Mouse (Mus musculus): ENCODE measurements at regions not wholly inside any gene's neighbourhood (a gene's known extent, or its start where the extent isn't known, plus 50 kb on each side); places are given as distances from the start of the nearest gene placed in this dataset.

DNA sequence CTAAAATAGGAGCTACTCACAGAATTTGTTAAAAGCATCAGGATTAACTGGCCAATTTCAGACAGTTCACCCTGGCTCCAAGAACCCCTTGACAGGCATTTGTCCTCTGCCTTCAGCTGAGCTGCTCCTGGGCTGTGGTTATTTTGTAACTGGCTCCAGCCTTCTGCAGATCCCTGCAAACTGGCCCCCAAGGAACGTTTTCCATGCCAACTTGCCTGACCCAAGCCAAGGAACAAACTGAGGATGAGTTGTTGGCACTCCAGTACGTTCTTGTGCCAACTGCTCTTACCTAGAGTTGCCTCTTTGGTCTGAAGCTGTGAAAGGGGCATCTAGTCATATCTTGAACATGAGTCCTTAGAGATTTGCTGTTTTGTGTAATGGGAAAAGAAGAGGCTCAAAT, 74.2 kb upstream of the B3gat1 start:
- TF ChIP-seq CTCF (IDR thresholded peaks at IDR 0.05; ENCODE audit: extremely low read depth, insufficient read depth, low read length): no peak
- no peak for TF ChIP-seq POLR2A (IDR thresholded peaks at IDR 0.05; ENCODE audit: extremely low read depth, insufficient read depth, low read length)

Data from cortical plate, adult 2 months (tissue).